Mouse (Mus musculus) fibroblast of lung, adult 2 months (primary cell): ENCODE data around the gene Hcar1.

Experiments used
- DNase-seq: peaks from one replicate; pipeline ENCODE4 v3.0.0-alpha.2; 2011; ENCODE audit warnings: low read depth

Hcar1 gene

DNA sequence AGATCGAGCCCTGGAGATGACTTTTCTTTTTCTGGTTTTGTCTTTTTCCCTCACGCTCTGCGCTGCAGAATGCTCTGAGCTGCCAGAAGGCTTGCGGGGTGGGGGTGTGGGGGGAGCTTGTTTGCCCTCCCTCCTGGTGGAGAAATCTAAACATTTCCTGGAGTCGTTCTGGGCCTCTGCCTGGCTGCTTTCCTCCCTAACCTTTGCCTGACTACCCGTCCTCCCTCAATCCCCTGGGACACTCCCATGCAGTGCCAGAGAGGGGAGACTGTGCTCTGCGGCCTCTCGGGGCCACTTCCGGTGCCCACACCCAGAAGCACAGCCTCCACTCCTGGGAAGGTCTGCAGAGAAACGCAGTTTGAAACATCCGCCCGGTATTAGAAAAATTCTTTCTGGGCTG is at the start of gene Hcar1:
TSS of gene Hcar1 (minus strand) at position 93 of the 400 bp plus-strand sequence.
- no peak for DNase-seq

DNA sequence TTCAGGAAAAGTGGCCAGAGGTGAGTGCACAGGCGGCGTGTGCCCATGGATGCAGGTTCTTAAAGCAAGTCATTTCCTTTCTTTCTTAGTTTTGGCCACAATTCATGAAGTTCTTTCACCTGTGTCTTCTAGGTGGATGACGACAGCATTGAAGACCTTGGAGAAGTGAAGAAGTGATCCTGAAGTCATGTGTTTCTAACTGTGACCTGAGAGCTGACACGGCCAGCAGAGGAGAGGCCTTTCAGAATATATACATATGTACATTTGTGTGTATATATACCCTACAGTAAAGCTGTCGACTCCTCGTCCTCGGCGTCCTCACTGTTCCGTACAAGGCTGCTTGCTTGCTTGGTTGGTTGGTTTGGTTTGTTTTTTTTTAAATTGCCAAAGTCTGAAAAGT is 47.3 kb upstream of the Hcar1 start, which contains the start of gene Gm43518:
TSS of gene Gm43518 (plus strand) at position 301 of the 400 bp plus-strand sequence.
- no peak for DNase-seq

DNA sequence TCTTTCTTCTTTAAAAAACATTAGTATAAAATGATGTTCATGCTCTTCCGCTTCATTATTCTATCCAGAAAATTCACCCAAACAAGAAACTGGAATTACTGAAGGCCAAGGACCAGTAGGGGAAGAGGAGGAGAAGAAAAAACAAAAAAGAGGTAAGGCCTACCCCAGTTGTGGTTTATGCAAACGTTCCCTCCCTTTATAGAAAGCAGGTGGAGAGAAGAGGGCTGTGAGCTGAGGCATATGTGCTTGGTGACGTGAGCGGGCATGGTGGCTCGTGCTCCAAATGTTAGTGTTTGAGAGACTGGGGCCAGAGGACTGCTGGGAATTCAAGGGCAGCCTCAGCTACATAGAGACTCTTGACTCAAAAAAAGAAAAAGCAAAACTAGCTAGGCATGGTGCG is 42.3 kb upstream of the Hcar1 start:
- DNase-seq = no peak

DNA sequence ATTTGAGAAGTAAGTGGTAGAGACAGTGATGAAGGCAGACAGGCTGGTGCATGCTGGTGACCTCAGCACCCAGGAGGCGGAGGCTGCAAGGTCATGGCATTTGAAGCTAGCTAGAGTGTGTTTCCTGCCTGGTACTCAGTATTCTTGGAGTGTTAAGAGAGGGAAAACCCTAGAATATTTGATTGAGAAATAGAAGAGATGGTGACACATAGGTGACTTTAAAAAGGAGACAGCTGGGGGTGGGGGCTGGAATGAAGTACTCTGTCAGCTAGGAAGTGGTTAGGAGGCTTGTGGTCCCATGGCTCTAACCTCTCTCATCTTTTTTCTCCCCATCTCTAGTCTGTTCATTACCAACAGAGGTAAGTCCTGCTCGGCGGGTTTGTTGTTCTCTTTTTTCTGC is 35.0 kb upstream of the Hcar1 start:
- no peak for DNase-seq

DNA sequence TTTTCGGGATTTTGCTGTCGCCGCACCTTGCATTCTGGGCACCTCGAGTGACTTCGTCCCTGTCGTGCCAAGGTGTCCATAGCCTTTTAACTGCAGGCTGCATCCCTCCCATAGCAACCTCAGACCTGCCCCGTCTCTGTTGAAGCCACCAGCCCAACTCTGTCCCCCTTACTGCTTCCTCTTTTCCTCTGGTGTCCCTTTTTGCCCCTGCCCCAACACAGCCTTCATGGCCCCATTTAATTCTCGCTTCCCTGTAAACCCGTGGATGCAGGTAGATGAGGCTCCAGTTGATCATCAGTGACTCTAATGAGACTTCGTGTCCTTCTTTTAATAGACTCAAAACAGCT is 27.8 kb upstream of the Hcar1 start:
- DNase-seq = no peak

DNA sequence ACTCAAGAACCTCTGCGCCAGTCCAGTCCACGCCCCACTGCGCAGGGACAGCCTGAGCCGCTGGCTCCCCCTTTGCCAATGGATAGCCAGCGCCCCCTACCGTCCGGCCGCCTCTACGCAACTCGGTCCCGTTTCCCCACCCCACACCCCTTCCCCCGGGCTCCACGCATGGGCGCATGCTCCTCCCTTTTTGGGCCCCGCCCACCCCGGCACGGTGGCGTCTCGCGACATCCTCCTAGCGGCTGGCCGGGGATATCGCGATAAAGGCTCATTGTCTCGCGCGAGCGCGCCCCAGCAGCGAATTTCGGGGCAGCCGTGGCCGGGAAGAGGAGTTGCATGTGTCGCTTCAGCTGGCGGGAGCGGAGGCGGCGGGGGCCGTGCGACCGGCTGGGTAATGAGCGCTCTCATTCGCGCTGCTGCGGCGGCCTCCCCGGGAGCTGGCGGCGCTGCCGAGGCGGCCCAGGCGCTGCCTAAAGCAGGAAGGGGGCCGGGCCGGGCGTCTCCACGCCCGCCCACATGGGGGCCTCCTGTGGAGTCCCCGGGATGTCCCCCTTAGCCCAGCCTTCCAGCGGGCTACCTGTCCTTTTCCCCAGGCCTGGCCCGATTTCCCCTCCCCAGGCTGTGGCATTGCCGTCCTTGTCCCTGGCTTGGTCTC is 27.3 kb upstream of the Hcar1 start, which contains the start of gene Denr:
TSS of gene Denr (plus strand) at position 200 of the 655 bp plus-strand sequence.
- DNase-seq = peak; percentile 90

DNA sequence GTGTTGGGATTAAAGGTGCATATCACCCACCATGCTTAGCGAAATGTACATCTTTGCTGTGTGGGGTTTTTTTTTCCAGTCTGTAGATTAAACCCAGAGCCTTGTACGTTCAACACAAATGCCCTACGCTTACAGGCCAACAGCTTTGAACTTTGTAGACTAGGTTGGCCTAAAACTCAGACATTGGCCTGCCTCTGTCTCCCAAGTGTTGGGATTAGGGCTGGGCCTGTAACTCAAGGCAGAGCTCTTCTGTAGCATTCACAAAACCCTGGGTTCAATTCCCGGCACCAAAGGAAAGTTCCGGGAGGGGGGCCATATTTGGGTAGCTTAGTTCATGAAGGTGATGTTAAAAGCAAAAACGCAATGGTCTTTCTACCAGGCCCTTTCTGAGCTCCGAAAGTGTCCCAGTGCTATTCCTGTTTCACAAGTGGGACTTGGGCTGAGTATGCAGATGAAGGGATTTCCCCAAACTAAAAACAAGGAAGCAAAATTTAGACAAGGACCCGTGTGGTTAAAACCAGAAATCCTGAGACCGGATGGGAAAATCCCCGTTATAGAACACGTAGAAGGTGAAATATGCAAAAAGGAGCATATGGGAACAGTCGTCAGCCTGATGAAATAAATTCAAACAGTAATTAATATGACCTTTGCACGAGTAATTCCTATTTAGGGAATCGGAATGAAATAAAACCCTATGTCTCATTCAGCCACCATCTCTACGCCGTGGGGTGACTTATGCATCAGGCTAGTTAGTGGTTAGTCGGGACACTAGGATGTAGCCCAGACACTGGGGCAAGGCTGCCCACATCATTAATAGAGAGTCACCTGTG is 26.5 kb upstream of the Hcar1 start:
- no peak for DNase-seq

DNA sequence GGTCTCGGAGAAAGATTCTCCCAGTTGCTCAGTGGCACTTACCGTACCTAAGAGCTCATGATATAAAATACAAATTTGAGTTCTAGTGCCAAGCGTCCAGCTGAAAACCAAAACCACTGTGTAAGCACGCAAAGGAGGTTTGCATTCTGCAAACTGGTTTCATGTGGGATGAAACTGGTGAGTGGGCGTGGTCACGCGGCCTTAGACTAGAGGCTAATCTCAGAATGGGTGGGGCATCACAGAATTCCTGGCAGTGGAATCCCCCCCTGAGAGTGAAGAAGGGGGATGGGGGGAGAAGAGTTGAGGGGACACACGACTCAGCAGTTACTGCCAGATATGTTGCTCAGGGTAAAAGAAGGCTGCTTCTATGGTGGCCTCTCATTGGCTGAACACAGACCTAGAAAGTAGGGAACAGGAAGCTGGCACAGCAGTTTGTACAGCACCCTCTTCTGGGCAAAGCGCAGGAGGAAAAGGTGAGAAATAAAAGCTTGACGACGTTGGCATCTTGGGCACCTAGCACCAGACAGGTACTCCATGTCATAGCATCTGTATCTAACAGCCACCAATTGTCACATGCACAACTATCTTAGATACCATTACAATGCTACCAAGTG is 24.3 kb upstream of the Hcar1 start:
- no peak for DNase-seq

DNA sequence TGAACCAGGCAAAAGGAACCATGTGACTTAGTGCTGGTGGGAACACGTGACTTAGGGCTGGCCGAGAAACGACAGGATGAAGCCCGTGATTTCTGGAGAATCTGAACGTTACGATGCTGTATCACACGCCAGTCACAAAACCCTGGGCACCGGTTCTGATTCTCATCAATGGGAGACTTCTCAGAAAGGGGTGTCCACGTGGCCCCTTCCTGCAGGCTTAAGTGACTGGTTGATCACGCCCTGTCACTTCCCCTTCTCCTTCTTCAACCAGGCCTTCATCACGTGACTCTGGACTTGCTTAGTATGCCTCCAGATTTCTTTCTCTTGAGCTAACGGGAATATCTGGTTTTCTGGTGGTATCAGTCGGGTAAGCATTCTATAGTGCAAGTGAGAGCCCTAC is 17.5 kb upstream of the Hcar1 start:
- DNase-seq = no peak

DNA sequence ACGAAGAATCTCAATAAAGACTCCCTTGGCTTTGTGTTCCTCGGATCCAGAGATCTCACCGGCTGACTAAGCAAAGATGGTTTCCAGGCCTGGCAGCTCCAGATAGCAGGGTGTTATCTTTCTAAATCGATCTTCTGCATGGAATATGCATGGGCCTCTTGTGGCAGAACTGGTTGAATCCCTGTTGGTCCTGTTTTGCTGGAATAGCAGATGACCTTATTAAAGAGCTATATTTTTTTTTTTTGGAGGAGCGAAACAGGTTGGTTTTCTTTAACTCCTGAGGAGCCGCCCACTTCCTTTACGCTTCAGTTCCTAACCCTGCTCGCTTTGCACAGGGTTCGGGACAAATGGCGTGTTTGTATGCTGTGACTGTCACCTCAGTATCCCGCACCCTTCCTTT is 16.6 kb upstream of the Hcar1 start:
- DNase-seq = no peak

DNA sequence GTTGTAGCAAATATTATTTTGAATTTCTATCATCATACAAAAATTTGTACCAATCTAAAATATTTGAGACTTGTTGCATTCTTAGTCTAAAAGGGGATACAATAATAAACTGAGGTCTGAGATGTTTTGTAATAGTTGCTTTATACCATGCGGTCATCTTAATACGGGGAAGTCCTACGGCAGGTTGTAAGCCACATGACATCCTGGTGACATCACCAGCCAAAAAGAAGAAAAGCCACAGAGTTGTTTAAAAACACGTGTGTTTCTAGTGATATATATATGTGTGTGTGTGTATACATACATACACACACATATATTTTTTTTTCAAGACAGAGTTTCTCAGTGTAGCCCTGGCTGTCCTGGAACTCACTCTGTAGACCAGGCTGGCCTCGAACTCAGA is 13.7 kb upstream of the Hcar1 start:
- no peak for DNase-seq

DNA sequence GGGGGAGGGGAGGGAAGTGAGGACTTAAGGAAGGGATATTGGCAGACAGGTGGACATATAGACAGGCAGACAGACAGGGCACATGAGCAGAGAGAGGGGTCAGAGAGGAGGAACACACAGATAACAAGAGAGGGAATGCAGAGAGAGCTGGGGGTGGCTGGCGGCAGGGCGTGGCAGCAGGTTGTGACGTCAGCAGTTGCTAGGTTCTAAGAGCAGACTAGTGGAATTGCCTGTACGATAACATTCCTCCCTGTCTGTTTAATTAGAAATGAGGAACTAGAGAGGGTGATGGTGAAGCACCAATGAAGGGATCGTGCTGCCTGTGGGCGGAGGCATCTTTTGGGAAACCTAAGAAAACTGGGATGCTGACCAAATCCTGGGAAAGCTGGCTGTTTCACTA is 11.8 kb upstream of the Hcar1 start:
- no peak for DNase-seq

DNA sequence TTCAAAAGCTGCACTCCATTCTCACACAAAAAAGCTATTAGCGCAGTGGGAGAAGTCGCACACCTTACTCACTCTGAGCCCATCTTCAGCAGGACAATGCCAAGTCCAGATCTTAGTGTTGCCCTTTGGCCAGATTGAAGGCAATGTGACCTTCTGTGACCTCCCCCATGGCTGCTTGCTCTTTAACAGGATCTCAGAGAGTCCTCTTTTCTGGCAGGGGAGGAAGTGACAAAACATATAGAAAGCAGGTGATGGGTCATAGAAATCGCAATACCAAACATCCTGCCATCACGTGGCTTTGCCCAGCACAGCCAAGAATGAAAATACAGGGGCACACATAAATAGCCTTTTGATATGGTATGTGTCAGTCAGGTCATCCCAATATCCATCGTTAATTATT is 11.2 kb upstream of the Hcar1 start:
- no peak for DNase-seq

DNA sequence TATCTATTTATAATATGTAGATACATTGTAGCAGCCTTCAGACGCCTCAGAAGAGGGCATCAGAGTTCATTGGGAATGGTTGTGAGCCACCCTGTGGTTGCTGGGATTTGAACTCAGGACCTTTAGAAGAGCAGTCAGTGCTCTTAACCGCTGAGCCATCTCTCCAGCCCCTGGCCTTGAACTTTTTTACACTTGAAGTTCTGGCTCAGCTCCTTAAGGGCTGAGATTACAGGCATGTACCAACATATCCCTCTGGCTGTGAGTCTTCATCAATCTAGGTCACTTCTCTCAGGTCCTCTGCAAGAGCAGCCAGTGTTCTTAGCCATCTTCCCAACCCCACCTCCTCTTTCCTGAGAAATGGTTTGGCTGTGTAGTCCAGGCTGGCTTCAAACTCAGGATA is 10.5 kb upstream of the Hcar1 start:
- no peak for DNase-seq

DNA sequence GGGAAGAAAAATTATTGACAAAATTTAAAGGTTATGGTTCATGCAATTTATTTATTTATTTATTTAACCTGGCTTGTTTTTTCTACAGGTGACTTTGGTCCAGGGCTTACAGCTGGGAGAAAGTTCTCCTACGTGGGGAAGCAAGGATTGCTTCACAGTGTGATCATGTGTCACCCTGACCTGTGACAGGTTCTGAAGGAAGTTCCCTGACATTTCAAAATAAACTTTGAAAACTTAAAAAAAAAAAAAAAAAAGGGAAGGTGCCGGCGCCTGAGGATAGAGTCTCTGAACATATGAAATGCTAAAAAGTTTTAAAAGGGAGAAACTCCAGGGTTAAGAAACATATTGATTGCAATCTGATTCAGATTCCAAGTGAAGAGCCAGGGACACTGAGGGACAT is 6.5 kb upstream of the Hcar1 start:
- no peak for DNase-seq

DNA sequence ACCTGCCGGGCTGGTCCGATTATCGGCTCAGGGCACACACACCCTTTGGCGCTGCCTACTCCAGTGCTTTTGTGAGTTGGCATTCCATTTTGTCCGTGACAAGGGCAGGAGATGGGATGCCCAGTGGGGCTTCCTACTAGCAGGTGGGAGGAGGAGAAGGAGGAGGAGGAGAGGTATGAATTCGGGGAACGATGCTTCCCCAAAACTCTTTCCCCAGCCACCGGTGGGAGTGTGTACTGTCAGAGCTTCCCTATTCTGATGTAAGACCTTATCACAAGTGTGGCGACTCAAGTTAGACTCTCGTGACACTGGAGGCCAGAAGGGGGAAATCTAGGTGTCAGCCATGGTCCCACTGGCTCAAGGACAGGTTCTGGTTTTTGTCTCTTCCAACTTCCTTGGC is 4.5 kb upstream of the Hcar1 start:
- DNase-seq = no peak

DNA sequence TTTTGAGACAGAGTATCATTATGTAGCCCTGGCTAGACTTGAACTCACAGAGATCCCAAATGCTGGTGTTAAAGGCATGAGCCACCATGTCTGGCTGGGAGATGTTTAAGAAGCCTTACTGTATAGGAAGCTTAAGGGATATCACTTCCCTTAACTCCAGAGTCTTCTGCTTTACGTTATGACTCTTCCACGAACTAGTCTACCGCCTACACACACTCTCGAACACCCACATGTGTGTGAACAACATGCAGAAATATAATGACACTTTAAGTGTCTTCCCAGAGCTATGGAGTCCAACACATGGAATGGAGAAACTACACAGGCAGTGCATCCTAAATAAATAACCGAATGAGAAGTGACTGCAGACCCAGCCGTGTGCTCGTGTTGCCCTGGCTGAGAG is 4.1 kb upstream of the Hcar1 start:
- DNase-seq = no peak

DNA sequence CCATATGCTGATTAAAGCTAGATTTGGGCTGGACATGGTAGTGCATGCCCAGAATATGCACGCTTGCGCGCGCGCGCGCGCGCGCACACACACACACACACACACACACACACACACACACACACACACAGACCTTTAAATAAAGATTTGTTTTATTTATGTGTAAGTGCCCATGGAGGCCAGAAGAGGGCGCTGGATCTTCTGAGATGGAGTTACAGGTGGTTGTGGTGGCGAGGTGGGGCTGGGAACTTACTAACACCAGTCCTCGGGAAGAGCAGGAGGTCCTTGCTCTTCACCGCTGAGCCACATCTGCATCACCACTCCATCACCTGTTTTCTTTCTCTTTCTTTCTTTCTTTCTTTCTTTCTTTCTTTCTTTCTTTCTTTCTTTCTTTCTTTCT is 958 bp upstream of the Hcar1 start:
- no peak for DNase-seq

DNA sequence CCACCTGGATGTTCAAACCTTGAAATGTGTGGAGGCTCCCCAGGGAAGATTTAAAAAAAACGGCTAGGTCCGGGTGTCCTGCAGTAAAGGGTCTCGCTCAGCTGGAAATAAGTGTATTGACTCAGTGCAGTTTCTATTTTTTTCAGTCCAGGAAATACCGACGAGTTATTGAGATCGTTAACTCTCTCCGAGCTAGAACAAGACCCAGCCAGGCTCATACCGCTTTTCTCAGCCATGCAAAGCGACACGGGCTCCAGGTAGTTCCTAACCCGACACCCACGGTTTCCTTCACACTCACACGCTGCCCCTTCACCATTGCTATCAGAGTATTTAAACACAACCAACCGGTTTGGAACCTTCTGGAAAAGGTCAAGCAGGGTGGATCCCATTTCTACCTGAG is 1.8 kb downstream of the Hcar1 start:
- DNase-seq = no peak

DNA sequence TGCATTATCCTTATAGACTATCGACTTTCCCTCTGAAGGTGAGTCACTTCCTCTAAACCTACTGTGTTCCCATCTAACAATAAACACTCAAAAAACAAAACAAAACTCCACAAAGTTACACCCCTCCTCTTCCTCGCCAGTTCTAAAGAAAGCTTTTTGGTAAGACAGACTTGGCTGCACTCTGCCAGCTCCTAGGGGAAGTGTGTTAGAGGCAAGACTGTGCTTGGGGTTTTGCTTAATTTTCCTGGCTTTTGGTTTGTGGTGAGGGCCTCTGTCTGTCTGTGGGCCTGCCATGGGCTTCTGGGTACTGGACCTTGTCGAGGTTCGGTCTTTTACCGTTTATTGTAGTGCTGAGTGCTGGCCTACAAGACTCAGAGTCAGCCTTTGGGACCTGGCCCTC is 5.6 kb downstream of the Hcar1 start:
- DNase-seq = no peak

DNA sequence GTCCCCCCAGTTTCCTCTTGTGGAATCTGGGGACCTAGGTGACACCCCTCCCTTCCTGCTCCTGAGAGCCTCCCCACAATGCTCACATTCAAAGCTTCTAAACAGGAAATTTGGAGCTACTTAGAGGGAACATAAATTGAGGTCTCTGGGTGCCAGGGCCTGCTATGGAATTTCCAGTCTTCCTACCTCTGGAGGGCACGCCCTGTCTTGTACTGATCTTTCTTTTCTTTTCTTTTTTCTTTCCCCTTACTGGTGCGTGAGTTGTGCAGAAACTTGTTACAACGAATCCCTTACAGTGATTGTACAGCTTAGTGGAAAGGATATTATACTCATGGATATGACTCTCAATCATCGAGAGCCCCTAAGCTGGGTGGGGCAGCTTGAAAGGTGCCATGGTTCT is 10.2 kb downstream of the Hcar1 start:
- no peak for DNase-seq

DNA sequence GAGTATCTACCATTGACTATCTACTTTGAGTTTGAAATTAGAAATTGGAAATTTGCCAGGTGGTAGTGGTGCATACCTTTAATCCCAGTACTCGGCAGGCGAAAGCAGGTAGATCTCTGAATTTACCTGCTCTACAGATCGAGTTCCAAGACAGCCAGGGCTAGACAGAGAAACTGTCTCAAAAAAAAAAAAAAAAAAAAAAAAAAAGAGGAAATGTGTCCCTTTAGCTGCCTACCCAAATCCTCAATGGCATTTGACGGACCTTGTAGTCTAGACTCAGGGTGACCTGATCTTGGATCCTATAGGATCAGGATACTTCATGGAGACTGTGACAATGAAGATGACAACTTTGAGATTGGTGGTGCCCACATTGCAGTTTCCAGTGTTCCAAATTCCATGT is 13.4 kb downstream of the Hcar1 start:
- DNase-seq = no peak

DNA sequence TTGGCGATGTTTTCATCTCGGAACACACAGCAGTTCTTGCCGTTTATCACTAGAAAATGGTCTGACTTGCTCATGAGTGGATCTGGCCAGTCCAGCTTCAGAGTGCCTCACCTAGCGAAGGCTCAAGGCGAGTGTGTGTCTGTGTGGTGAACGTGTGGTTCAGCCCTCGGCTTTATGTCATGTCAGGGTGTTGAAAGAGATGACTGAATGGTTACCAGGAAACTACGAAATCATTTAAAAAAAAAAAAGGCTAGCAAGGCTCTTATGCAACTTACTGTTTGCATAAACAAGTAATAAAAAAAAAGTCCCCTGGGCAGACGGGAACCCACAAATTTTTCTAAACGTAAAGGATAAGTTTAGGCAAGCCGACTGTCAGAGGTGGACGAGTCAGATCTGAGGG is 14.5 kb downstream of the Hcar1 start, which contains the start of gene Hcar2:
TSS of gene Hcar2 (minus strand) at position 135 of the 400 bp plus-strand sequence.
- no peak for DNase-seq
